Mouse (Mus musculus) left cerebral cortex, postnatal 25 days (tissue): ENCODE results near the gene Shroom3. TPM values are rescaled to one million over a fixed set of nuclear protein-coding genes. Genes with fewer than 3 reads are reported as not detected.

Experiments used
- DNase-seq, 2 experiments: peaks; one replicate each; pipeline ENCODE4 v3.0.0; 2022; ENCODE audit warnings: low spot score in 2 of 2, mixed read lengths in 1 of 2
- intact Hi-C: fragments of 180-260 bp; cut with DNase I; formaldehyde crosslinking; loops from one replicate; pipeline ENCODE4 v1.15.1; 2025
- total RNA-seq, 2 experiments: library from RNA; stranded (reverse); gene quantifications; 2 replicates each; pipeline ENCODE4 v1.2.3; 2021

The Shroom3 gene
- total RNA-seq, 2 experiments from 2014 or later: 4.4 to 4.9 TPM

DNA sequence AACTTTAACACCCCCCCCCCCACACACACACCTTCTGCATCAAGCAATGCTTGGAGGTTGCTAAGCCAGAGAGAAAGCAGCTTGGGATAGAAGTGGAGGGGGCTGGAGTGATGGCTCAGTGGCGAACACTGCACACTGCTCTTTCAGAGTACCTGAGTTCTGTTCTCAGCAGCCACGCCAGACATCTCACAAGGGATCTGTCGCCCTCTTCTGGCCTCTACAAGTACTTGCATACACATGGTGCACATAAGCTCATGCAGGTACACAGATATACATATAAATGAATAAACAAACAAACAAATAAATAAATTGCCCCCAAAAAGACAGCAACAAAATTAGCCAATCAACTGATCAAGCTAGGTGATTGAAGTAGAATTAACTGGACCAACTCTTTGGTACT lies 10.5 kb downstream of the Shroom3 start:
- intact Hi-C loops: no loop called here
- DNase-seq: no peak

DNA sequence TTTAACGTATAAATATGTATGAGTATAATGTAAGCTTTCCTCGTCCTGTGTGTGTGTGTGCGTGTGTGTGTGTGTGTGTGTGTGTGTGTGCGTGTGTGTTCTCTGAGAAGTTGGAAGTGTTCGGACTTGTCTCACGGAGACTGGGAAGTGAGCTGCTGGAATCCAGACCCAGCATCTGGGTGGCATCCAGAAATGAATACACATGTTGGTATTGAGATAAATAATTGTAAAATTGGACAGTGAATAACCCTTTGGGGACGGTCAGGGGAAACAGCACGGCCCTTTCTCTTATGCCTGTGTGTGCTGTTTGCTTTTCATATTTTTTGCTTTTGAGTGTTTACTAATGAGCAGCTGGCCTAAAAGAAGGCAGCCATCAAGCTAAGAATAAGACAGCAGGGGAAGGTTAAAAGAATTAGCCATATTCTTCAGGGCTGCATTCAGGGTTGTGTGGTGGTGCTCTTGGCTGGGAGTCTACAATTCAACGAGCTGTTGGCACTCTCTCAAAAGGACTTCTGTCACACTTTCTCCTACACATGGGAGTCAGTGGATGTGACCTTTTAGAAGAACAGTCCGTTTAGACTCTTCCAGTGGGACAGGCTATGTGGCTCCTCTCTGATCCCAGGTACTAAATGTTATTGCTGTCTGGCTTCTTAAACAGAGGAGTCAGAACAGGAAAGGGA lies 11.2 kb downstream of the Shroom3 start:
- intact Hi-C loops: no loop called here
- no peak for DNase-seq

DNA sequence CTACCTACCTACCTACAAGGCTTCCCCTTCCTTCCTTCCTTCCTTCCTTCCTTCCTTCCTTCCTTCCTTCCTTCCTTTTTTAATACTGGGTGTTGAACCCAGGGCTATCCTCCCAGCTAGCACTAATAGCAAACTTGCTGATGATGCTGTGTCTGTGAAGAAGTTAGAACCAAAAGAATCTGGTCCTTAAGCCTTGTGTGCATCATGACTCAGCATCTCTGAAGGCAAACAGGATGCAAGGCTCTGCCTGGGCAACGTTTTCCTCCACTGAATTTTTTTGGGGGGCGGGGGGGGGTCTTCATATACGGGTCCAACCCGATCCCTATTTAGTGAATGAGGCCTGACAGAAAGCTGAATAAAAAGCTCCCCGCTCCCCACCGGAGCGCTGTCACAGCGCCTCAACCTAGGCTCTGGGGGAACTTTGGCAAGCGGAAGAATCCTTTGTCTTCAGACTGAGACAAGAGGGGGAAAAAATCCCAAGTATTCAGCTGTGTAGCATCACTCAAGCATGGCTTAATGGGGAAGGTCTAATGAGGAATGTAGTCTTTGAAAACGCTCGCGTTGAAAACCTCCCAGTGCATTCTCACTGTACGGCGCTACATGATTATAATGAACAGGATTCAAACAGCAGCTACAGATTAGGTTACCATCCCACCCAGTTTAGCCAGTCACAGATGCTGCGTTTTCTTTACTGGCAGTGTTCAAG lies 15.0 kb downstream of the Shroom3 start:
- intact Hi-C loops: no loop called here
- DNase-seq: peak; percentile 15 to 18

DNA sequence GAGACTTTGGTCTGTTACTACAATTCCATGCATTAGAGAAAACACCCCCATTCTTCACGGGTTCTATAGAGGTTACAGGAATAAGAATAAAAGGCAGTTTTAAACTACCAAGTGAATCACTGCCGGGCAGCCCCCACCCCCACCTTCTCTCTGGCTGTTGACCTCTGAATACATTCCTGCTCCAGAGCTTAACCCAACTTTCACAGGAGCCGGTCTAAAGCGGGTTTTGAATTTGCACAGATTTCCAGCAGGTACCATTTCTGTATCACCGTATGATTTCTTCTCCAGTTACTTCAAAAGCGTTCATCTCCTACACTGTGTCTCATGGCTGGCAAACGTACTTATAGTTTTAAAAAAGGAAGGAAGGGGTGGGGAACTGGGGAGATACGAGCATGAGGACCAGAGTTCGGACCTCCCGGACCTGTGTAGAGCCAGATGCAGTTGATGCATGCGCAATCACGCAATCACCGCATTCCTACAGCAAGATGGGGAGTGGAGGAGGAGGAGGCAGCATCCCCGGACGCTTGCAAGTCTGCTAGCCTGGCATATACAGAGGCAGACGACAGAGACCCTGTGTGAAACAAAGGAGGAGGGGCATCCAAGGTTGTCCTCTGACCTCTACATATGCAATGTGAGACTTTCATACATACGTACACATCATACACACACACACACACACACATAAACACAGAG lies 15.7 kb downstream of the Shroom3 start:
- DNase-seq: peak in 1 of 2 experiments; percentile 30
- intact Hi-C loops: no loop called here

DNA sequence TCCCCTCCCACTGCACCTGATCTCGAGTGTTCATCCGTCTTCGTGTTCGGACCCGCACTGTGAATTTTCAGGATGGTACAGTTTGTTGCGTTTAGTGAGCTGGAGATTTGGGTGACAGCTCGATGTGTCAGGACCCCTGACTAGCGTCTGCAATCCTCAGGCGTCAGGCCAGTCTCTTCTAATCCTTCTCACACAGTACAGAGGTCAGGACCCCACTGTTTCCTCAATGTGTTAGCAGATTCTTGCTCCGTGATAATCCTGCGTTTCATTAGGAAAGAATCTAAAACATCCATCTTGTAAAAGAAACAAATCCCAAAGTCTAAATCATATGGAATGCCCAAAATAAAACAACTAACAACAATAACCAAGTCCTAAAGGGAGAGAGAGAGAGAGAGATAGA lies 18.5 kb downstream of the Shroom3 start:
- intact Hi-C loops: no loop called here
- DNase-seq: no peak

DNA sequence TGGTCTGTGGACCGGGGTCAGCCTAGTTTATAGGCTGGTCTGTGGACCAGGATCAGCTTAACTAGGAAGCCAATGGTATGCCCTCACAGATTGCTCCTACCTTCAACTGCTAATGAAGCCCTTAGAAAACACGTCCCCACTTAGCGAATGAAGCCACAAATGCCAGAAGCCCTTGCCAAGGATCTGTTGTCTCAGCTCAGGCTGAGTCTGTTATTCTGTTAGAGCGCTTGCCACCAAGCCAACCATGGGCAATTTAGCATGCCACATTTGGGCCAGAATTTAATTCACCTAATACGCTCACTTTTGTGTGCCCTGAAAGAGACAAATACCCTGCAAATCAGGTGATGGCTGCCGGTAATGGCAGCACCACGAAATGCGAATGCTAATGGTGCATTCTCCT lies 20.4 kb downstream of the Shroom3 start:
- DNase-seq: no peak

DNA sequence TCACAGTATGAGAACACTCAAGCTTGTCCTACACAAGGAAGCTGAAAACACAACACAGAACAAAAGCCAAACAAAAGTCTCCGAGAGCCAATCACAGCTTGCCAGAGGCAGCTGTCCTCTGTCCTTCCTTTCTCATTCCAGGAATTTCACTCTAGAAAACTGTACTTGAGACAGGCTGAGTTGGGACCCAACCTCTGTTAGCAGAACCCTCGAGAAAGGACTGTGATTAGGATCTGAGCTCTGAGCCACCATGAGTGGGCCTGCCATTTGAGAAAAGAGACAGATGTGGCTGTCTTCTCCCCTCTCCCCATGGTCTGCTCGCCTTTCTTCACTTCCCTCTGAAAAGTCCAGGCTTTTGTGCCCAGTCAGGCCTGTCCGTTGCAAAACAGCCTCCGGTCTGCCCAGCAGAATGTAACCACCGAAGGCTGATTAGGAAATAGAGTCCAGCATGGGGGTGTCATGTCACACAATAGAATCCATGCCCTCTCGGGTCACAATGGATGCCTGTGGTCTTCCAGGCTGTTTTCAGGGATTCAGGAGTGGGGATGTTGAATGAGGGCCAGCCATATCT lies 24.8 kb downstream of the Shroom3 start:
- intact Hi-C loops: no loop called here
- no peak for DNase-seq

More for the DNA sequence above, 20.4 kb downstream of the Shroom3 start:
- intact Hi-C loops: no loop called here

DNA sequence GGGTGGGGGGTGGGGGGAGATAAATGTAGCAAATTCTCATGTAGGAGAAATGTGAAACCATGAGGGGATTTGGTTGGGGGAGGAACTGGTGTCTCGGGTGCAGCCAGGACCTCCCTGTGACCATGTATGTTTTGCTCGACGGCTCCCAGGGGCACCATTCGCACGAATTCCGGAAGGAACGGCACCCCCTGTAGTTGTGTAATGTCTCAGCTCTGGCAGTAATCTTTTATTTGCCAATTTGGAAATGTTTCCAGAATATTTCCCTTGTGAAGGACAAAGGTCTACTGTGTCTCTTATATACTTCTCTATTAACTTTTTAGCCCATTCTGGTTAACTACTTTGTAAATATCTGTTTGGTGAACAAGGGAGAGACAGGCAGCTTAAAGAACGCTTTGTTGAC lies 27.5 kb downstream of the Shroom3 start:
- intact Hi-C loops: no loop called here
- no peak for DNase-seq

DNA sequence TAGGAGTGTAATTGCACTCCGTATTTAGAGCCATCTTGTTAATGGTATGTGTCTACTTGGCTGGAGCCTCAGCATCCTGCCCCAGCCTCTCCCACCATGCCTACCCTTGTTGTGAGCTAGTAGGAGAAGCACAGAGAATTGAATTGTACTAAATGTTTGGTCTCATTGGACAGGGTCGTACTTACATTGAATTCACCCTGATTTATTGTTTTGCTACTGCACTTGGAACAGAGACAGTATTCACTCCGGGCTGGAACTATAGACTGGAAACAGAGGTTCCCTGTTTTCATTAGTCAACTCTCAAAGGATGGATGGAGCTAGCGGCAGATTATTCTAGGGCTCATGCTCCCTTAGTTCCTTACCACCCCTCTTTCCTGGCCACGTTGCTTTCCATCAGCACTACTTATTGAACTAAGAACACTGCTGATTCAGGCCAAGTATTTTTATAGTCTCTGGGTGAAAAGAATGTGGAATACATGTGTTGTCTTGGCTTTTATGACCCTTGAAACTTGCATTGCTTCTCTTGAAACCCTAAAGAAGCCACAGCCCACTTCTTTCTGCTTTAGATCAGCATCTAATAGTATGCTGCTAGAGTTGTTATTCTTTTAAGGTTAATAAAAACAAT lies 28.5 kb downstream of the Shroom3 start:
- DNase-seq: no peak
- intact Hi-C loops: no loop called here

DNA sequence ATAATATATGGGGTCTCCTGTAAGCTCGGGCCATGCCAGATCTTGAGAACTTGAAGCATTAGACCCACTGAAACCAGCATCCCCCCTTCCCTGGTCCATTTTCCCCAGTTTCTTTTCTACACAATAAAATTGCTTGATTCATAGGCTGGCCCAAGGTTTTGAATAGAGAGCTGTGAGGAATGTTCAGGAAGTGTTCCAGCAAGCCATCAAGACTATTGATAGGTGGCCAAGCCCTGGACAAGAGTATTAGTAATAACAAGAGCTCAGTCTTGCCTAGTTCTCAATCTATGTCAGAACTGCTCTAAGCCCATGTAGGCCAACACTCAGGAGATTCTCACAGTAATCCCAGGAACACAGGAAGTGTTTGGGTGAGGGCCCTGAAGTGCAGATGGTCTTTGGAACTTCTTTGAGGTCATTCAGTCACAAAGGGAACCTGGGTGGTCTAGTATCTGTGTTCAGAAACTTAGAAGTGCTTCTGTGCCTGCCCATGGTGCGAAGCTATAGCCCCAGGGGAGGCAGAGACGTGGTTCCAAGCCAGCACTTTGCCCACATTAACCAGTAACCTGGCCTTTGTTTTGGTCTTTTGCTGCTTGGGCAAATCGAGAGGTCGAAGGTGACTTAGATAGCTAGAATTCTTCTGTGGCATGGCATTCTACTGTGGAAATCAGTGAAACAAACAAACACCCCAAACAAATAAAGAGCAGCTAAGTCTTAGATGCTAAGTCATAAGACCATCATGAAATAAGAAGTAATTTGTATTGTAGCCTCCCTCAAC lies 29.6 kb downstream of the Shroom3 start:
- DNase-seq: no peak
- intact Hi-C loops: no loop called here

DNA sequence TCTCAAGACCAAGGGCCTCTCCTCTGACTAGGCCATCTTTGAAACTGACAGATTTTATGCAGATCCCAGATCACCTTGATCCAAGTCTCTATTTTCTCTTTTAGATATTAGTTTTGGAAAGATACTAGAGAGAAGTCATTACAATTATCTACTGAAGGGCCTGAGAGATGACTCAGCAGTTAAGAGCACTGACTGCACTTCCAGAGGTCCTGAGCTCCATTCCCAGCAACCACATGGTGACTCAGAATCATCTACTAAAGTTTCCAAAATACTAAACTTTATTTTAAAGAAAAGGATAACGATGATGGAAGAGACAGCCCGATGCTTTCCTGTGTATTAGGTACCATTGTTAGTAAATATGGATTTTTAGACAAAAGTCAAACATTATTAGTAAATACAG lies 31.7 kb downstream of the Shroom3 start:
- DNase-seq: no peak
- intact Hi-C loops: no loop called here

DNA sequence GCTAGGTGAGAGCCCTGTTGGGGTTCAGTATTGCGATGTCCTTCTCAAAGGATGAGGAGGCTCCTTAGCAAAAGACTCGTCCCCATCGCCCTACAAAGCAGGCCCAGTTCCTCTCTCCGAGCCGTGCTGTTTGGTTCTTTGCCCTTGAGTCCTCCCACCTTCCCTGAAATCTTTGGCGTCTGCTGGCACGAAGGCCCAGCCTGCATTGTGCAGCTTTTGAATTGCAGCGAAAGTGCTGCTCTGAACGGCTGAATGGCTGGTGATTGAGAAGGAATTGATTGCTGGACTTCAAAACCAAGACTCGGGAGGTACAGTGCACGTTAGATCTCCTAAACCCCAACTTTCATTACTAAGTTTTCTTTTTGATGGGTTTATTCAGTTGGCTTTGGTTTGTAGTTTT lies 32.1 kb downstream of the Shroom3 start:
- DNase-seq: no peak
- intact Hi-C loops: no loop called here

DNA sequence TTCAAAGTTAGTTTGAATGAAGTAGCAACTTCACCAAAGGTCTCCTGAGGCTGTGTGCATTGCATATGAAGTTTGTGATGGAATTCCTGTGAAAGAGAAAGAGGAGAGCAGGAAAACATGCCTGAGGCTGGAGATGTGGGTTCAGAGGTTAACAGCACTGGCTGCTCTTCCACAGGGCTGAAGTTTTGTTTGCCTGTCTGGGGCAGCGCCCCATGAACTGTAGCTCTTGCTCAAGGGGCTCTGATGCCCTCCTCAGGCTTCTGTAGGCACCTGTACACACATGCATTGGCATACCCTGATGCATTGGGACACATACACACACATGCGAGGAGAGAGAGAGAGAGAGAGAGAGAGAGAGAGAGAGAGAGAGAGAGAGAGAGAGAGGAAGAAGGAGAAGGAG lies 32.7 kb downstream of the Shroom3 start:
- DNase-seq: no peak
- intact Hi-C loops: no loop called here

DNA sequence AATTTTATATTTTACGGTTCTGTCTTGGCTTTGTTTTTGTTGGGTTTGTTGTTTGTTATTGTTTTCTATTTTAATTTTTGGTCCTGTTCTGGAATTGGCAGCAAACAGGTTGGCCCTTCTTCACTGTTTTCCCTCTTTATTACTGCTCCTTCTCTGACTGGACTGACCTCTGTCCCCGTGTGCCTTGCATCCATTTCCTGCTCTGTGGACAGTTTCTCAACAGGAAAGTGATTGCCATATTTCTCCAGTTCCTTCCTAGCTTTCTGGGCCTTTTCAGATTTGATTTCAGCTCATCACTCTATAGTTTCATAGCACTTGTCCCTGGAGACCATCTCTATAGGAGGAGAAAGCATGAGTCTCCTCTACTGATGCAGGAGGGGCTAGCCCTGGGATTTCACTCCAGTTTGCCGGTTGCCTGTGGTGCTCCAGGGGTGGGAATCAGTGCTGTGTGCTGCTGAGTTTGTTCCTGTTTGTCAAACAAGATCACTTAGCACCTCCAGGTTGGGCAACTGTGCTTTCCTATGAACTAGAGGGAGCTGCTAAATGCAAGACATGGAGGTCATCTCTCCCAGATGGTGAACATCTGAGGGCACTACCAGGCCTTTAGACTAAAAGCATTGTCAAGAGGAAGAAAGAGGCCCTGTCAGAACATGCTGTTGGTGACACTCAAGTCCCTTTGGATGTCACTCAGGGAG lies 34.6 kb downstream of the Shroom3 start:
- intact Hi-C loops: no loop called here
- DNase-seq: no peak

DNA sequence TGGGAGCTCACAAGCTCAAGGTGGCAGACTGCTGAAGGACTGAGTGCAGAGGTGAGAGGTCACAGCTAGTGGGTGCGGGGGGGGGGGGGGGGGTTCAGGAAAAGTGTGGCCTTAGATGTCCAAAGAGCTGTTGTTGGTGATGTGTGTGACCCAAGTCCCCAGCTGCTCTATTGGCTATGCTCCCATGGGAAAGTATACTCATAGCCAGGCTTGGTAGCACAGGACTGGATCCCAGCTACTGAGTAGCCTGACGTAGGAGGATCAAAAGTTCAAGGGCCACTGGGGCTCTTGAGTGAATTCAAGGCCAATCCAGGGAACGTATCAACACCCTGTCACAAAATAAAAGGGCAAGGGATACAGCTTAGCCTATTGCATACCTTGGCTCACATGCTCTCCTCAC lies 35.6 kb downstream of the Shroom3 start:
- DNase-seq: no peak
- intact Hi-C loops: no loop called here

DNA sequence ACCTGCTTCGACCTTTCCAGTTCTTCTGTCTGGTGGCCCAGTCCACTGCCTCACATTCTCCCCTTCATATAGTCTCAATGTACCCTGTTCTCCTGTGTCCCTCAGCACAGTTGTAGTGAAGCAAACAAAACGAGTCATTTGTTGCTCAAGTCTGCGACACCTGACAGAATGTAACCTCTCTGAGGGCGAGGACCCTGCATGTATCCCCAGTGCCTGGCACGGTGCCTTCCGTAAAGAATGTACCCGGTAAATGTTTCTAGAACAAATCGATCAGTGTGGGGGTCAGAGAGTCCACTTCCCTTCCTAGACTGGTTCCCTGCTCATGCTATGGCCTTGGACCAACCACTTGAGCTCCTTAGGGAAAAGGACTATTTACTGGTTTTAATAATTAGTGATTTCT lies 38.4 kb downstream of the Shroom3 start:
- DNase-seq: no peak
- intact Hi-C loops: no loop called here

DNA sequence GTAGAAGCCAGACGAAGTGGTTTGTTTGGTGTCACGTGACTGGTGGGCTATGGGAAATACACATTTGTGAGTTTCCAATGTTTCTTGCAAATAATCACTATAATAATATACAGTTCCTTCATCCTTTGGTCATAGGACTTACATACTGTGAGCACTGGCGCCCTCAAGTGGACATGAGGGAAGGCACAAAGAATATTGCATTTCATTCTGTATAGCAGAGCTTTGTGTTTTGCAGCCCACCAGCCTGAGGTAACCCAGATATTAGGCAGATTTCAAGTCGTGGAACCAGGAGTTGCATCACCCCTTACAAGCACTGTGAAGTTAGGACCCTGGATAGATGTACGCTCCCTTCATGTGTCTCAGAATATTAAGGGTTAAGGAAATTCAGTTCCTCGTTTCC lies 42.7 kb downstream of the Shroom3 start:
- intact Hi-C loops: loop anchor here (1.0 to 5.0 kb wide), 3 partner anchors 47 to 436 kb away; partner anchors contain the start of gene Sept11
- peak; percentile 68 to 73 for DNase-seq

DNA sequence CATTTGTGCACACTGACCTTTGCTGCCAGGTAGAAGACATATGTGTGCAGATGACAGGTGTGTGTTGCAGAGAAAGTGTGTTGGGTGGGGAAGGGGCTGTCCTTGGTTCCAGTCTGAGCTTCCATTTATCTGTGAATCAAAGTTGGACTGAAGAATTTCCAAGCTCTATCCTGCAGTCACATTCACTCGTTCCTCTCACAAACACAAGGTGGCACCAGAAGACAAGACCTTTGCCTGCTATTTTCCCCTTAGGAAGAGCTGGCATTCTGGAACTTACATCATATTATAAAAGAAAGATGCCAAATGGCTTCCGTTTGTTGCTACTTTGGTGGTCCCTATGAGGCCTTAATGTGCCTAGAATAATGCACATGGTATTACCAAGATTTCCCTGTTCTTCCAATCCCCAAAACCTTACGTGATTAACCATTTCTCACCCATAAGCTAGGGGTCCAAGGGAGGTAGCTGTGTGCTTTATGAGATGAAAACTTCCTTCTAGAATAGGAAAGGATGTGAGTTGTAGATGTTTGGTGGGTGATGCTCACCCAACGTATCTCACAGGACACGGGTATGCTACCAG lies 45.1 kb downstream of the Shroom3 start:
- DNase-seq: peak; percentile 60 to 79
- intact Hi-C loops: loop anchor here (1.0 to 5.0 kb wide), 4 partner anchors 144 to 434 kb away; partner anchors contain the start of gene Sept11
